Mouse (Mus musculus) ES-CJ7 (cell line): ENCODE measurements around the gene Plekhh3.
"Not testable (repeated sequence)": the region's sequence is repeated elsewhere in the genome, so short reads cannot be mapped to it uniquely, and the experiment has no call there.

Experiments
- DNase-seq: peaks from one replicate; pipeline ENCODE4 v3.0.0; 2011; ENCODE audit warnings: low read depth, low spot score

The Plekhh3 gene

DNA sequence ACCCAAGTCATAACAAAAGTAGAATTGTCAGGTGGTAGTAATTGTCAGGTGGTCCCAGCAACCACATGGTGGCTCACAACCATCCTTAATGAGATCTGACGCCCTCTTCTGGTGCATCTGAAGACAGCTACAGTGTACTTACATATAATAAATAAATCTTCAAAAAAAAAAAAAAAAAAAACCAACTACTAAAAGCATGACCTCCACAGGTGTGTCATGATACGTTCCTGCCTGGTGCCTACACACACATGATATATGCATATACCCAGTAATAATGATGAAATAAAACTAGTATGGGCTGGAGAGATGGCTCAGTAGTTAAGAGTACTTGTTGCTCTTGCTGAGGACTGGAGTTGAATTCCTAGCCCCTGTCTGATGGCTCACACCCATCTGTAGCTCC is 20.1 kb downstream of the Plekhh3 start:
- DNase-seq, result no peak

DNA sequence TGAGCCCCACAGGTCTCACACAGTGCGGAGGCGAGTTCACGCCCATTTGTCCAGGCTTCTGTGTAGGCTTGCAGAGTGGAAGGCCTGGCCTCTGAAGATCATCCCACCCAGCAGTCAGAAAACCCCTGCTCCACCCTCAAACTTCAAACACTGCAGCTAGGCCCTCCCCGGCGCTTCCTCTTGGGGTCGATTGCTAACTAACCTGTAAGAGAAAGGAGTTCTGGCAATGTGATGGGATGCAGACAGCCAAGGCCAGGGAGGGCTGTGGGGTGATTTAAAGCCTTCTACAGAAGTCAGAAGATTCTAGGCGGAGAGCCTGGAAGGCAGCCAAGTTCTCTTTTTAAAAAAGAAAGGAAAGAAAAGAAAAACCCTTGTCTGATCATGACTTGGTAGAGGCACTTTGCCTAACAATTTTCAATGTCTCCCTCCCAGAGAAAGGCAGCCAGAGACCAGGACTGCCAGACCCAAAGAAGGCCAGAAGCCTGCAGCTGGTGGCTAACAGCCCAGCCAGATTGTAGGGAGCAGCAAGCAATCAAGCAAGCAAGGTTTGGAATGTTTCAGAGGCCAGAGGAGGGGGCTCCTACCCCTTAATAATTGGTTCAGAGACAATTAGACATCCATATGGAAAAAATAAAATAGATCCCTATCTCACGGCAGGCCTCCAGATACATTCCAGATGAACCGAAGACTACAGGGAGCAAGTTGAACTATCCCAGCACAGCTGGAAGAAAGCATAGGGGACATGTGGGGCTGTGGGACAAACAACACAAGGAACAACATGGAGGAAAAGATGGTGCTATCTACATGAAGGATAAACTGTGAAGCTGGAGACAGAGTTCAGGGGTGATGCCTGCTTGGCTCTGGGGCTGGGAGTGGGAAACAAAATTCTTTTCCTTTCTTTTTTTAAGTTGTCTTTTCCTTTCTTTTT is 21.7 kb downstream of the Plekhh3 start:
- peak; percentile 45 for DNase-seq

DNA sequence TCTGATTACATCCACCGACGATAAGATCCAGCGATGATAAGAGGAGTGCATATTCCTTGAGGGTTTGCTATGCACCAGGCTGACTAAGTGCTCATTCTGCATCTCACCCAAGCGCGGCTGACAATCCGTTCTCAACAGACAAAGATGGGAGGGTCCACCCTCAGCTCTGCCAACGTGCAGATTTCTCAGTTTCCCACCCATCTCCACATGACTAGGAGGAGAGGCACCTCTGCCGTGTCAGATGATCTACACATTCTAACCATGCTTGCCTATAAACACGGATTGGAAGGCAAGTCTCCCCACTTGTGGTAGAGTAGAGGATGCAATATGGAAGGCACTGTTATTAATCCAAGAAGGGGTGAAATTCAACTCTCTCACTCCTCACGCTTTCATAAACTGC is 22.4 kb downstream of the Plekhh3 start:
- DNase-seq, result no peak

DNA sequence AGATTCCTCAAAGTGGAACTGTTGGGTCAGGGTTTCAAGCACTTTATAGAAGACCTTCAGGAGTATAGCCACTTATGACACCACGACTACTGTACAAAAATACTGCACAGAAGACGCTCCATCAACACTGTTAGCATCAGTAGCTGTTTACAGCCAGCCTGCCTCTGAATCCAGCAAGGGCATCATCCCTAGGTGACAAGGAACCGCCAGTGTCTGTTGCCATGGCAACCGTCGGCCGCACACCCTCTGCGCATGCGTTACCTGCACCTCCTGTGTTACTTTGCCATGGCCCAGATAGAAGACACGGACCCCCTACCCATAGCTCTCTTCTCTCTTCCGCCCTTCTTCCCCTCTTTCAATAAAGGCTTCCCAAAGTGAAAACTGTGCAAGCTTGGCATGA is 24.8 kb downstream of the Plekhh3 start:
- peak; percentile 83 for DNase-seq

DNA sequence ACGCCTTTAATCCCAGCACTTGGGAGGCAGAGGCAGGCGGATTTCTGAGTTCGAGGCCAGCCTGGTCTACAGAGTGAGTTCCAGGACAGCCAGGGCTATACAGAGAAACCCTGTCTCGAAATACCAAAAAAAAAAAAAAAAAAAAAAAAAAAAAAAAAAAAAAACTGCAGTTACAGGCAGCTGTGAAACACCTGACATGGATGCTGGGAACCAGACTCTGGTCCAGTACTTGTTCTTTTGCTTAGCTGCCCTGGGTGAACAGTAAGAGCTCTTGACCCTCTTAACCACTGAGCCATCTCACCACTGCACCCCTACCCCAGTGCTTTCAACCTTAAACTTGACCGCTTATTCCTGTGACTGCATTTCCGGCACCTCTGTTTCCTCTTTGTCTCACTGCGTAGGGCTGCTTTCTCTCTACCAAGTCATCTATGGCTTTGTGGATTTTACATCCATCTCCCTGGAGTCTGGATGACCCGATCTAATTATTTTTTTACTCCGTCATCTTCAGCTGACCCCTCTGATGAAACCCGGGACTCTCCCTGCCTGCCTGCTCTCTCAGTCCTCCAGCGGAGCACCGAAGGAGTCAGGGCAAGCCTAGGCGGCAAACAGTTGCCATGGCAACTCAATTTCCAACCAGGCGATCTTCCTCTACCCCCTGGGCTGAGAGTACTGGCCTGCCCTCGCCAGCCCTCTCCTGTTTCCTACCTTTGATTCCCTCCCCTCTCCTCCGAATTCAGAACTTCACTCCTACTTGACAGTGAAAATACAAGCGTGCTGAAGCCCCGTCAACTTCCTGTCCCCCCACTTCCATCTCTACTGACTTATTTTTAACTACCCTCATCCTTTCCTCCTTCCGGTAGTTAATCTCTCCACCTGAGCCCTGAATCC is 27.6 kb downstream of the Plekhh3 start:
- peak; percentile 83 for DNase-seq

DNA sequence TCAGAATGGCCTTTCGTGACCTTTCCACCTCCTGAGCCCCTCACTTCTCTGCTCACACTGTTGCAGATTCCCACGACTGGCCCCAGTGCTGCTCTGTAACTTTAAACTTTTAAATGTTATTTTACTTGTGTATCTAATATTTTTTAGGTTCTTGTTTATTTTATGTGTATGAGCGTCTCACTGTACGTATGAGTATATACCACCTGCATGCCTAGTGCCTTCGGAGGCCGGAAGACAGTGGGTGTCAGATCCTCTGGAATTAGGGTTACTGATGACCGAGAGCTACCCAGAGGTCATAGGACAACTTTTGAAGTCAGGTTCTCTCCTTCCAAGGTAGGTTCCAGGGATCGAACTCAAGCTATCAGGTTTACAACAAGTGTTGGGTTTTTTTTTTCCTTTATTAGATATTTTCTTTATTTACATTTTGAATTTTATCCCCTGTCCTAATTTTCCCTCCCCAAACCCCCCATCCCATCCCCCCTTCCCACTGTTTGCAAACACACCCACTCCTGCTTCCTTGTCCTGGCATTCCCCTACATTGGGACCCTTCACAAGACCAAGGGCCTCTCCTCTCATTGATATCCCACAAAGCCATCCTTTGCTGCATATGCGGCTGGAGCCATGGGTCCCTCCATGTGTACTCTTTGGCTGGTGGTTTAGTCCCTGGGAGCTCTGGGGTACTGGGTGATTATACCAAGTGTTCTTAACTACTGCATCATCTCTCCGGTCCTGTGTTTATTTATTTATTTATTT is 28.8 kb downstream of the Plekhh3 start:
- no peak for DNase-seq

DNA sequence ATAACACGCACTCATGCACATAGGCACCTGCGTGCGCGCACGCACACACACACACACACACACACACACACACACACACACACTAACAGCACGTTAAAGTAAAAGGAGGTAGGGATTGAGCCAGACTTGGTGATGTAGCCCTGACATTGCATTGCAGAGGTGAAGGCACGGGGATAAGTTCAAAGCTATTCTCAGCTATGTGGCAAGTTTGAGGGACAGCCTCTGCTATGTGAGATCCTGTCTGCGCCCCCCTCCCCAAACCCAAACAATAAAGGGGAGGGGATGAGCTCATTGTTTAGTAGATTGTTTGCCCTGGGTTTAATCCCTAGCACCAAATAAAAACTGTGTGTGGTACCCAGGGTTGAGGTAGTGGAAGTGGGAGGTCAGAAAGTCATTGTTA is 30.1 kb downstream of the Plekhh3 start:
- DNase-seq, result no peak

DNA sequence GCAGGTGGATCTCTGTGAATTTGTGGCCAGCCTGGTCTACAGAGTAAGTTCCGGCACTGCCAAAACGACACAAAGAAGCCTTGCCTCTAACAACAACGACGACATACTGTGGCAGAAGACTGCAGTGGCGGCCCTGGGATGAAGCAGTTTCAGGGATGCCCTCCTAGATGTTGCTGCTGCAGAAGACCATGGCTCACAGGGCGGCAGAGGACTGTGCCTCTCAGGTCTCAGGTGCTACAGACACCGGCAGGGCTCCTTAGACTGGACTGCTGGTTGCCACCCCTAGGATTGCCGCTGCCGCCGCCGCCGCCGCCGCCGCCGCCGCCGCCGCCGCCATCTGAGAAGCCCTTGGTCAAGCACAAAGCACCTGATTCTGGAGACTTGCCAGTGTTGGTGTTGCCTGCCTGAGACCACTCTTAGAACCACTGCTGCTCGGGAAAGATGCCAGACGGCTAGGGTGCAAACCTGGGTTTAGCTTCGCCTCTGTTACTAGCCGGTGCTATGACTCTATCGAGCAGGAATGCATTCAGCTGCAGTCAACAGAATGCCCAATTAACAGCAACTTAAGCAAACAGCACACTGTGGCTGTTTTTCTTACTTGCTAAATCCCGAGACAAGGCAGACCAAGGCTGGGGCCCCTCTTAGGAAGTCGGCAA is 30.9 kb downstream of the Plekhh3 start:
- no peak for DNase-seq

DNA sequence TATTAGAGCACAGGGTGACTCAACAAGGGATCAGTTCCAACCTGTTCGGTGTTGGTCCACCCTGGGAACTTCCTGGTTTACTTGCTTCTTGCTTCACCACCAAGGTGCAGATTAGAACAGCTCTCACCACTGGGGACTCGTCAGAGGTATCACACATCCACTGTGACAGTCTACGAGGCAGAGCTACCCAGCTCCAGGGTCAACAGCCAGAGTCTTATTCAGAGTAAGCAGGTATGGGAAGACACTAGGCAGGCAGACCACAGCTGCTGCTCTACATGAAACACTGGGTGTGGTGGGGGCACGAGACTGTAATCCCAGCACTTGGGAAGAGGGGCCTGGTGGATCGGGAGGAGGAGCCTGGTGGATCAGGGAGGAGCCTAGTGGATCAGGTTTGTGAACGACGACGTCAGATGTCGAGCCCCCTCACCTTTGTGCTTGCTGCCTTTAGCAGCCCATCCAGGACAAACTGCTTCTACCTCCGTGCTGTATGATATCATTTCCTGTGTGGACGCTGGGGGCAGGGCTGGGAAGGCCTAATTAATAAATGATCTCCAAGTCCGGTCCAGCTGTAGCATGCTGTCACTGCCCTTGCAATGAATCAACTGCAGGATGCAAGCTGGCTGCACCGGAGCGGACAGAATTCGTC is 32.5 kb downstream of the Plekhh3 start:
- DNase-seq, result peak; percentile 74

DNA sequence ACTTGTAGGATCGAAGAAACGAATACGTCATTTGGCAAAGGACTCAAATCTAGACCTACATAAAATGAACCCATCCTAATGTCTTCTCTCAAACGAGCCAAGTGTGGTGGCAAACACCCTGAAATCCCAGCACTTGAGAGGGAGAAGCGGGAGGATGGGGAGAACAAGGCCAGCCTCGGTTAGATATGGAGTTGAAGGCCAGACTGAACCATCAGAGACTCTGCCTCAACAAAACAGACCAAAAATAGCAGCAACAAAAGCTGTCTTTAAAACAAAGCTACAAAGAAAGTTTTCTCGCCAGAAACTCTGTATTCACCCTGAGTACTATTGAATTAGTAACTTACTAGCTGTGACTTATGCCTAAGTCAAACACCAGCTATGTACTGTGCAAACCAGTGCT is 34.2 kb downstream of the Plekhh3 start:
- no peak for DNase-seq

DNA sequence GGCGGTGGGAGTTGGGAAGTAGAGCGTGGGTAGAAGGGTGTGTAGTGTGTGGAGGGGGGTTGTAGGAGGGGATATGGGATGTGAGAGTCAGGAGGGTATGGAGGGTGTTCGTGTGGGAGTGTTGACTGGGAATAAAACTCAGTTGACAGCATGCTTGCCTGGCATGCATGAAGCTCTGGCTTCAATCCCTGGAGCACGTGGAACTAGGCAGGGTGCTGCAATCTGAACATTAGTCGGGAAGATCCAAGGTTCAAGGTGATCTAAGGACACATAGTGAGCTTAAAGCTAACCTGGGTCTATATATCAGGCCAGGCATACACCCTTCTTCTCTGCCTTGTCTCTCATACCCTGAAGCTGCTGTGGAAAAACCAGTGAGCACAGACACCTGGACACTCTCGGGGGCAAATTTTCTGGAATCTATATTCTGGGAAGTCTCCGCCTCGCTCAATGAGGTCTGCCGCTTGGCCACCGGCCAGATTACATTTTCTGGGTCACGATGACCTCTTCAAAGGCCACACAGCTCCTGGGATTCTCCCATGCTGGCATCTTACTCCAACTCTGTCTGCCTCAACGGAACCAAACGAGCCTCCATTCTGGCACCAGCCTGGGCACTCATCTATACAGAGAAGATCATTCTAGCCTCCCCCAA is 36.8 kb downstream of the Plekhh3 start:
- no peak for DNase-seq

DNA sequence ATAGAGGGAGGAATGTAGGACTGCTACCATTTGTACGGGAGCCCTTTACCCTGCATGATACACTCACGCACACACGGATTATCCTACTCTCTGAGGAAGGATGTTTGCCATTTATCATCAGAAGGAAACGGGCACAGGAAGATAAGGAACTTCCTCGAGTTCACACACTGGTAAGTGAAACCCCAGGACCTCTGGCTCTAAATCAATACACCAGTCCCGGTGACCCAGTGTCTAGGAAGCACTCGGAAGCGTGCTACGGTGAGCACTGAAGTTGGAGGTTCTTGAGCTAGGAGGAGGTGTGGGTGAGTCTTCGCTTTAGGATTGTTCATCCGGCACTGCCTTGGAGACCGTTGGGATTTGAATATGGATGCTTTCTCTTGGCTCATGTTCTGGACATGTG is 38.1 kb downstream of the Plekhh3 start:
- no peak for DNase-seq

DNA sequence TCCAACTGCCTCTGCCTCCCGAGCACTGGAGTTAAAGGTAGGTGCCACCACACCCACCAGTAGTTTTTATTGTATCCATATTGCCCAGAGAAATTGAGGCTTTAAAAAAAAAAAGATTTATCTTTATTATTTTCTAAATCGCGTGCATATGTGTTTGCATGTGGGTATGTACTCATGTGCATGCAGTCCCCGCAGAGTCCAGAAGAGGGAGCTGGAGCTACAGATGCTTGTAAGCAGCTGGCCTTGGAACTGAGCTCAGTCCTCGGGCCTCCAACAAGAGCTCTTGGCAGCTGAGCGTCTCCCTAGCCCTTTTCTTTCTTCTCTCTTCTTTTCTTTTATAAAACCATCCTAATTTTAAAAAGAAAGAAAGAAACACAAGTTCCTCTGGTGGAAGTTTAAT is 39.5 kb downstream of the Plekhh3 start:
- DNase-seq, result peak; percentile 93

DNA sequence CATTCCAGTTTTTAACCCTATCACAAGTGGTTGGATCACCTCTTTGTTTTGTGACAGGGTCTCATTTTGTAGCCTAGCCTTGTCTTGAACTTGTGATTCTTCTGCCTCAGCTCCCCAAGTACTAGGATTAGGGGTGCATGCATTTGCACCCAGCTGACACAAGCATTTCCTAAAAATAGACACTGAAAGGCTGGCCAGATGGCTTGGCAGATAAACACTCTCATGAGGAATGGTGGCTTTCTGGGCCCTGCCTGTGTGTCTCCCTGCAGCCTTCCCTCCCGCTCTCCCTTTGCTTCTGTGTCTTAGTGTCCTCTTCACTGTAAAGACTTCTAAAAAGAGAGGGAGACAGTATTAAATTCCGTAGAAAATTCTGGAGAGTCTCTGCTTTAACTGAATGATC is 40.0 kb downstream of the Plekhh3 start:
- no peak for DNase-seq

DNA sequence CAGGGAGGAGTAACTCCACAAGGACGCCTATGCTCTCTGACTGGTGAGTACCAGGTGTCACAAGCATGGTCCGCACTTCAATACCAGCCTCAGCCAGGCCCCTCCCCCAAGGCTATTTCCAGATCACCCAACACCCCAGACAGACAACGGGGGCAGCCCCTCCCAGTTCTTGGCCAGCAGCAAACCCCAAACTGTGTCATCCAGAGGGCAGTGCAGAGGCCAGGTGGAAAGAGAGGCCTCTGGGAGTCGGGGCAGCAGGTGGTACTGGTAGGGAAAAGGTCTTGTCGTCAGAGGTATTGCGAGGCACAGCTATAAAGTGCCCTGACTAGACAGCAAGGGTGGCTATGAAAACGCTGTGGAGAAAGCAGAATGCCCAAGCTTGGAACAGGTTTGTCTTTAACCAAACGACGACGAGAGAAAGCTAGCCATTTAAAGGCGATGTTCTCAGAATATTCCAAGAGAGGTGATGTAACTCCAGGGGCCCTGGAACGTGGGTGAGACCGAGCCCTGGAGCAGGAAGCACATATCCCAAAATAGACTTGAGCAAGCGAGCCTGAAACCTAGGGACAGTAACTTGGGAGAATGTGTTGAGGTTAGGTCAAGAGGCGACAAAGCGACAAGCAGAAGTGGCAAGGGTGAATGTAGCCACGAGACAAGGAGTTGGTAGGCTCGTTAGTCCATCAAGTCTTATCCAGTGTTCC is 40.9 kb downstream of the Plekhh3 start:
- no peak for DNase-seq

DNA sequence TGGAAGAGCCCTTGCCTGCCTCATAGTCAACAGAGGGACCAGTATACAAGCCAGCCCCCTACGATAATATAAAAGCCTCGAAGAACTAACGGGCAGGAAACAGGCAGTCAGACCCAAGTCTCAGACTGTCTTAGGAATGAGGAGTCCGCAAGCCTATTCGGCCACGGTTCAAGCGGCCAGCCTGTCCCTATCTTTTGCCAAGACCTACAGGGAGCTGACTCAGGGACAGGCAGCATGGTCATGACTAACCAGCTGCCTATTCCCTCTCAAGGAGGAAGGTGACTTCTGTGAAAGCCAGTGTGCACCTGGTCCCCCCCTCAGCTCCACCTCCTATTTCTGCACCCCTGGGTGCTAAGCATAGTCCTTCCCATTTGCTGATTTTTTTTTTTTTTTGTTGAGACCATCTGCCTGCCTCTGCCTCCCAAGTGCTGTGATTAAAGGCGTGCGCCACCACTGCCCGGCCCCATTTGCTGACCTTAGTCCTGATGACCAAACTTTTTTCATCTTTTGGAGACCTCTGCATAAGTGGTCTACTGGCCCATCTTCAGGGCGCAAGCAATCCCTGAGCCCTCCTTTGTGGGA is 42.1 kb downstream of the Plekhh3 start:
- no peak for DNase-seq

DNA sequence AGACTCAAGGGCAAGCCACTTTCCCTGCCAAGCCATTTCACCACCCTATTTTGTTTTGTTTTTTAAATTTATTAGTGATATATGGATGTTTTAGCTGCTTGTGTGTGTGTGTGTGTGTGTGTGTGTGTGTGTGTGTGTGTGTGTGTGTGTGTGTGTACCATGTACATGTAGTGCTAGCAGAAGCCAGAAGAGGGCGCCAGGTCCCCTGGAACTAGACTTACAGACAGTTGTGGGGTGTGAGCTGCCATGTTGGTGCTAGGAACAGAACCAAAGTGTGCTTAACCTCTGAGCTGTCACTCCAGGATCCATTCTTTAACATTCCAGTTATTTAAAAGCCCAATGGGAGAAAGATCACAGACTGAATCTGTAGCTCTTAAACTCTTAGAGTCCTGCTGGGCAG is 44.1 kb downstream of the Plekhh3 start:
- DNase-seq, result peak; percentile 73

DNA sequence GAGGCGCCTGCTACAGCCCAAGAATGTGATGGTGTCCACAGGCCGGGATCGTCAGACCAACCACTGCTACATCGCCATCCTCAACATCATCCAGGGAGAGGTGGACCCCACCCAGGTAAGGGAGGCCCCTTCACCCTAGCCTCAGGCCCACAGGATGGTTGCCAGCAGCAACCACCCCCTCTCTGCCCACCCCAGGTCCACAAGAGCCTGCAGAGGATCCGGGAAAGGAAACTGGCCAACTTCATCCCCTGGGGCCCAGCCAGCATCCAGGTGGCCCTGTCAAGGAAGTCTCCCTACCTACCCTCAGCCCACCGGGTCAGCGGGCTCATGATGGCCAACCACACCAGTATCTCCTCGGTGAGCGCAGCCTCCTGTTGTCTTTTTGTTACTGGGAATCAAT is 46.1 kb downstream of the Plekhh3 start:
- DNase-seq, result not testable (repeated sequence)

DNA sequence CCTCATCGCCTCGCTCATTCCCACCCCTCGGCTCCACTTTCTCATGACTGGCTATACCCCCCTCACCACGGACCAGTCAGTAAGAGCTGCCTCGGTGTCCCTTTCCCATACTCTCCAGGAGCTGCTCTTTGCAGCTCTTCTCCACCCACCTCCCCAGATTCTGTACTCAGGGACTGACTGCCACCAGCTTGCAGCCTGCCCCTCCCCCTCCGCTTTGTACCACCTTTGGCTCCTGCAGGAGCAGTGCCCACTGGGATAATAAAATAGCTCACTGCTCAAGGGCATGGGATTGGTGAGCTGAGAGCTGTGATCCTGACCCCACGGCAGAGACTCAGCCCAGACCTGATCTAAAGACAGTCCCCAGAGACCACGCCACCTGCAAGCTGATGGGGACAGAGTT is 46.7 kb downstream of the Plekhh3 start:
- not testable (repeated sequence) for DNase-seq
